Mouse (Mus musculus): Measurements from ENCODE around the gene Gm45717. TPM values are rescaled to one million over a fixed set of nuclear protein-coding genes. Genes with fewer than 3 reads are reported as not detected.

Gene Gm45717
- polyA plus RNA-seq, 1 experiment from 2014 or later: not detected

DNA sequence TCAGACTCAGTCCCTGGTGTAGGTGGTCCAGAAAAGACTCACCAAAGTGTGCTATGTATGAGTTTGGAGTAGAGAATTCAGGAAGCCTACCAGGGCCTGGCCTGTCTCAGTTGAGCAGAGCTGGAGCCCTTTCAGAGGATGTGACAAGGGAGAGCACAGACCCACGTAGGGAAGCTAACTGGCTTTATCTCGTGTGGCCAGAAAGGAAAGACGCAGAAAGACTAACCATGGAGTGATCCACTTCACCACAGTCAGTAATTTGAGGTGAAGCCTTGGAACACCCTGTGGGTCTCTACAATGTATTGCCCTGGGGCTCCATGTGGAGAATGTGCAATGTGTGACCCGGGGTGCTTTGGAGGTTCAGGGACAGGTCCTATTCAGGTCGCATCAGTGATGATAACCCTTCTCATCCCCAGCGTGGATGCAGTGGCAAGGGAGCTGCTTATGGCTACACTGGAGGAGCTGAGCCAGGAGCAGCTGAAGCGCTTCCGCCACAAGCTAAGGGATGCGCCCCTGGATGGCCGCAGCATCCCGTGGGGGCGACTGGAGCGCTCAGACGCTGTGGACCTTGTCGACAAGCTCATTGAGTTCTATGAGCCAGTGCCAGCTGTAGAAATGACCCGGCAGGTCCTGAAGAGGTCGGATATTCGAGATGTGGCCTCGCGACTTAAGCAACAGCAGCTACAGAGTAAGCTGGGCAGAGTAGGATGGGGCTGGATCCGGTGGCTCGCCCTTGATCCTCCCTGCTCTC, 34.3 kb downstream of the Gm45717 start:
- Histone ChIP-seq H3K9ac (ENCODE audit: low read depth, low read length) (no peak overlapping the region), H3K27me3 (ENCODE audit: control insufficient read depth, insufficient read depth, low read length) (peaks cover 51% of the 10 kb centered on the region), H3K9me3 (ENCODE audit: control insufficient read depth, low read length) (no peaks in the 10 kb centered on the region), H3K4me2 (replicated peaks; ENCODE audit: low read depth, low read length) (no peak overlapping the region; the same call in 1 of the 2 replicates), H3K4me3 (ENCODE audit: low read length) (peak overlapping the region; percentile 35), H3K36me3 (ENCODE audit: control insufficient read depth, insufficient read depth, low read length) (no peaks in the 10 kb centered on the region), H3K27ac (ENCODE audit: low read depth, low read length) (no peak overlapping the region), H3K4me1 (ENCODE audit: control insufficient read depth, insufficient read depth, low read length) (peaks cover 10% of the 10 kb centered on the region)
- 0 out of 2 replicates have a peak, but pooled peaks have one; percentile 30 for ATAC-seq (ENCODE audit: low FRiP score, low TSS enrichment)
- WGBS: 22% methylated on average over 22 of the region's 22 CpGs

DNA sequence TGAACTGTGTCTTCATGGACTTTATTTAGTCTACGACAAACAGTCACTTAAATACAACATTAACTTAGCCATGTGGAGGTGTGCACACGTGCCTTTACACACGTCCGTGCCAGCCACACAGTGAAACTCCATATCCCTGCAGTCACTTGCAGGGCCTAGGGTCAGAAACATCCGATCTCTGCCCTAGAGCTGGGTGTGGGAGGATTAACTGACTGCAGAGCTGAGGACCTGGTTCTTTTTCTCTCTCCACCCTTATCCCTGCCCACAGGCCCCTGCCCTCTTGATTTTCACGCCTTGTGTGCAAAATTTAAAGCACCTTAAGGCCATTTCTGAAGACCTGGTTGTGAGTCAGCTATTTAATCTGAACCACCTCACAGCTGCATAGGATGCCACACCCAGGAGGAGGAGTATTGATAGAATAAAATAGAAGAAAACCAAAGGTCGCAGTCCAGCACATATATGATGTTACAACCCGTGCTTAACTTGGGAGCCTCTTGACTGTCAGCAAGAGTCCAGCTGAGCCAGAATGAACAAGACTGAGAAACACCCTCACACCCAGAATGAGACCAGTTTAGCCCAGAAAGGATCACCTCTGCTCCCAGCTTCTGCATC, 35.2 kb downstream of the Gm45717 start, which contains the start of gene Nlrp6:
Gene Nlrp6 (plus strand): TSS at position 485 of the 612 bp plus-strand sequence.
- no peaks in the 10 kb centered on the region for H3K9me3 ChIP-seq (ENCODE audit: control insufficient read depth, low read length)
- ATAC-seq (ENCODE audit: low FRiP score, low TSS enrichment): no peak
- WGBS: 54% methylated on average over 8 of the region's 8 CpGs
- H3K4me2 ChIP-seq (replicated peaks; ENCODE audit: low read depth, low read length): no peak within 1 kb of the TSS
- no peak within 1 kb of the TSS for H3K9ac ChIP-seq (ENCODE audit: low read depth, low read length)
- H3K36me3 ChIP-seq (ENCODE audit: control insufficient read depth, insufficient read depth, low read length): no peaks in the 10 kb centered on the region
- H3K4me1 ChIP-seq (ENCODE audit: control insufficient read depth, insufficient read depth, low read length): peaks cover 10% of the 10 kb centered on the region
- H3K4me3 ChIP-seq (ENCODE audit: low read length): peak within 1 kb of the TSS; percentile 35; the same call in 1 of the 2 replicates
- H3K27me3 ChIP-seq (ENCODE audit: control insufficient read depth, insufficient read depth, low read length): peaks cover 51% of the 10 kb centered on the region
- H3K27ac ChIP-seq (ENCODE audit: low read depth, low read length): no peak within 1 kb of the TSS

DNA sequence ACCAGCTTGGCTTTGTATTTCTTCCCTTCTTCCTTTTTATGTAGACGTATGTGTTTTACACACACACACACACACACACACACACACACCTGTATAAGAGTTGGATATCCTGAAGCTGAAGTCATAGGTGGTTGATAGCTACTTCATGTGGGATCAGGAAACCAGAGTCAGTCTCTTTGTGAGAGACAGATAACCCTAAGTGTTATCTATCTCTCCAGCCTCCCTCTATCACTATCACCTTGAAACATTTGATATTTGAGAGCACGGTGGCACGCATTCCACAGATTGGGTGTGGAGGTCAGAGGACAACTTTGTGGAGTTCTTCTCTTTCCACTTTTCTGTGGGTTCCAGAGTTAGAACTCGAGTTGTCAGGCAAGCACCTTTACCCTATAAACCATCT, 35.8 kb downstream of the Gm45717 start:
- H3K36me3 ChIP-seq (ENCODE audit: control insufficient read depth, insufficient read depth, low read length): no peaks in the 10 kb centered on the region
- H3K9me3 ChIP-seq (ENCODE audit: control insufficient read depth, low read length): no peaks in the 10 kb centered on the region
- H3K27me3 ChIP-seq (ENCODE audit: control insufficient read depth, insufficient read depth, low read length): peaks cover 49% of the 10 kb centered on the region
- no peak overlapping the region for H3K27ac ChIP-seq (ENCODE audit: low read depth, low read length)
- ATAC-seq (ENCODE audit: low FRiP score, low TSS enrichment): no peak
- no peak overlapping the region for H3K9ac ChIP-seq (ENCODE audit: low read depth, low read length)
- no peak overlapping the region for H3K4me3 ChIP-seq (ENCODE audit: low read length)
- peaks cover 10% of the 10 kb centered on the region for H3K4me1 ChIP-seq (ENCODE audit: control insufficient read depth, insufficient read depth, low read length)
- 52% methylated on average over 4 of the region's 4 CpGs for WGBS
- H3K4me2 ChIP-seq (replicated peaks; ENCODE audit: low read depth, low read length): no peak overlapping the region

DNA sequence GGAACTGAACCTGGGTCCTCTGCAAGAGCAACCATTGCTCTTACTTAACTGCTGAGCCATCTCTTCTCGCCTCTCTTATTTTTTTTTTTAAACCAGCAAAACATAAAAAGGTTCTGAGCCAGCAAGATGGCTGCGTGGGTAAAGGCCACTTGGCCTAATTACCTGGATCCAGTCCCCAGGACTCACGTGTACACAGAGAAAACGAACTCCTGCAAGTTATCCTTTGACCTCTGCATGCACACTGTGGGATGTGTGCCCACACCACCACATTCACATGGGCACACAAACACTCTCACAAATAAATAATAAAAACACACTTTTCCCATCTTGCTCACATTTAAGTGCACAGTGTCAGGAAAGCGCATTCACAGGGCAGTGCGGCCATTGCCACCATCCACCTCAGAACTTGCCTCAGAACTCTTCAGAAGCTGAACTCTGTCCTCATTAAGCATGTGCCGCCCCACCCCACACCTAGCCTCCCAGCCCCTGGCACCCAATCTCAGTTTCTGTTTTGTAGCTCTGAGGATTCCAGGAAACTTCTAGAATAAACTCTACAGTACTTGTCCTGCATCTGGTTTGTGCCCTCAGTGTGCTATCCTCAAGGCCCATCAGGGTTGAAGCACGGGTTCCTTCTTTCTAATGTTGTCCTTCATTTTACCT, 41.6 kb downstream of the Gm45717 start:
- no peak overlapping the region for H3K9ac ChIP-seq (ENCODE audit: low read depth, low read length)
- no peaks in the 10 kb centered on the region for H3K36me3 ChIP-seq (ENCODE audit: control insufficient read depth, insufficient read depth, low read length)
- peaks cover 4% of the 10 kb centered on the region; the same call in 1 of the 2 replicates for H3K27me3 ChIP-seq (ENCODE audit: control insufficient read depth, insufficient read depth, low read length)
- no peak overlapping the region for H3K27ac ChIP-seq (ENCODE audit: low read depth, low read length)
- no peak overlapping the region for H3K4me3 ChIP-seq (ENCODE audit: low read length)
- 82% methylated on average over 8 of the region's 8 CpGs for WGBS
- no peak for ATAC-seq (ENCODE audit: low FRiP score, low TSS enrichment)
- no peak overlapping the region for H3K4me2 ChIP-seq (replicated peaks; ENCODE audit: low read depth, low read length)
- no peaks in the 10 kb centered on the region for H3K4me1 ChIP-seq (ENCODE audit: control insufficient read depth, insufficient read depth, low read length)
- no peaks in the 10 kb centered on the region for H3K9me3 ChIP-seq (ENCODE audit: control insufficient read depth, low read length)

DNA sequence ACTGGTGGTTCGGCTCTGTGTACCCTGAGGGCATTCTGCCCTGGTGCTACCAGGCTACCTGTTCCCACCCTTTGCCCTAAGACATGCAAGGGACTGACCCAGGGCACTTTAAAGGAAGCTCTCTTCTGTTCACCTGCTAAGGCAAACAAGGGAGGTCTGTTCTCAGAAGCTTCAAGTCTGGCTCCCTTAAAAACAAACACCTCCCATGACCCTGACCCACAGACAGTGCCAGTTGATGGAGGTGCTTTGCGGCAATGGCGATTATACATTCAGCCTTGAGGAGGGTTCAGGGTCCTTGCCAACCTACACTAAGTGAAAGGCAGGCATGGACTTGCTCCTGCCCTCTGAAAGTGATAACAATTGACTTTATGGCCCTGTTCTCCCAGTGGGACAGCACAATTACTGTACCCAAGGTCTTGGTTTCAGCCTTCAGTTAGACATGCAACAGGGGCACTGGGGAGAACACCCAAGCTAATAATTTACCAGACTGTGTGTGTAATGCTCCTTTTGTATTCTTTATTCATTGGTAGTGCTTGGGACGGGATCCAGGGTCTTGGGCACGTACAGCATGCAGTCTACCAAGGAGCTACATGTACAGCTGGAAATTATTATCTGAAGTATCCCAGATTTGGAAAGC, 42.8 kb downstream of the Gm45717 start:
- H3K27ac ChIP-seq (ENCODE audit: low read depth, low read length): no peak overlapping the region

DNA sequence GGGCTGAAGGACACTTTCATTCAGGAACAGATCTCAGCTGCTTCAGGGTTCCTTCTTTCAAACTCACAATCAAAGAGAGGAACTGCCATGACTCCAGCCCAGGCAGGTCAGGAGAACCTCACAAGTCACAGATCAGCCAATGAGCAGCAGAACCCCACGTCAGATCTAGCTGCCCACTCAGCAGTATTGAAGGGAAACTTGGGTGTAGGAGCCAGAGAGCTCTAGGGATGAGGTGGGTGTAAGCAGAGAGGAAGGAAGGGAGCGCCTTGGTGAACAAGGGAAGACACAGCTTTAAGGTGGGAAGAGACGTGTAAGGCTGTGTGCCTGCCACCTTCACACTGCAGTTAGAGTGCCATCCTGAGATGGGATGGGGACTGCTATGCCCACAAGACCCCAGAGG, 43.4 kb downstream of the Gm45717 start:
- Histone ChIP-seq H3K9me3 (ENCODE audit: control insufficient read depth, low read length) (no peaks in the 10 kb centered on the region), H3K27me3 (ENCODE audit: control insufficient read depth, insufficient read depth, low read length) (no peaks in the 10 kb centered on the region), H3K4me3 (ENCODE audit: low read length) (no peak overlapping the region), H3K4me2 (replicated peaks; ENCODE audit: low read depth, low read length) (no peak overlapping the region), H3K36me3 (ENCODE audit: control insufficient read depth, insufficient read depth, low read length) (no peaks in the 10 kb centered on the region), H3K9ac (ENCODE audit: low read depth, low read length) (no peak overlapping the region), H3K27ac (ENCODE audit: low read depth, low read length) (no peak overlapping the region), H3K4me1 (ENCODE audit: control insufficient read depth, insufficient read depth, low read length) (no peaks in the 10 kb centered on the region)
- WGBS: 65% methylated on average over 3 of the region's 3 CpGs
- ATAC-seq (ENCODE audit: low FRiP score, low TSS enrichment): no peak

More for the DNA sequence above, 42.8 kb downstream of the Gm45717 start:
- Histone ChIP-seq H3K36me3 (ENCODE audit: control insufficient read depth, insufficient read depth, low read length) (no peaks in the 10 kb centered on the region), H3K9me3 (ENCODE audit: control insufficient read depth, low read length) (no peaks in the 10 kb centered on the region), H3K27me3 (ENCODE audit: control insufficient read depth, insufficient read depth, low read length) (peaks cover under 1% of the 10 kb centered on the region; the same call in 1 of the 2 replicates), H3K9ac (ENCODE audit: low read depth, low read length) (no peak overlapping the region), H3K4me3 (ENCODE audit: low read length) (no peak overlapping the region), H3K4me1 (ENCODE audit: control insufficient read depth, insufficient read depth, low read length) (no peaks in the 10 kb centered on the region), H3K4me2 (replicated peaks; ENCODE audit: low read depth, low read length) (no peak overlapping the region)
- ATAC-seq (ENCODE audit: low FRiP score, low TSS enrichment): no peak
- WGBS: 76% methylated on average over 5 of the region's 5 CpGs

DNA sequence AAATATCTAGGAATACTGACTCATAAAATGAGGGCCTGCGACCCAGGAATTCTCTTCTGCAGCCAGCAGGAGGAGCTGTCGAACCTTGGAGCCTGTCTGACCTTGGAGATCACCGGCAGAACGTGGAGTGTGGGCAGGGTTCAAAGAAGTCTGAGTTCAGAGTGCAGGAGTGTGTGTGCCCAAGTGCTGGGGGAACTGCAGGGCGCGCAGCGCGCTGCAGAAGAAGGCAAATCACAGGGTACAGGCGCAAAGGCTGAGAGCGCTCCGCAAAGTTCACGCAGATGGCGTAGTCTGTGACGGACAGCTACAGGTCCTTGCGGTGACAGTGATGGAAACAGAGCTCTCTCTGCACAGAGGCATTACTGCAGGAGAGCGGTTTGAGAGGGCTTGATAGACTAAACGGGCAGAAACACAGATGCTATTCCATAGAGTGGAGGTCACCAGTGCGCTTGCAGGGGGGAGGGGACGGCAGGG, 47.1 kb downstream of the Gm45717 start:
- Histone ChIP-seq H3K27ac (ENCODE audit: low read depth, low read length) (no peak overlapping the region), H3K9me3 (ENCODE audit: control insufficient read depth, low read length) (no peaks in the 10 kb centered on the region), H3K27me3 (ENCODE audit: control insufficient read depth, insufficient read depth, low read length) (no peaks in the 10 kb centered on the region), H3K9ac (ENCODE audit: low read depth, low read length) (peak overlapping the region; percentile 32; the same call in 1 of the 2 replicates), H3K4me2 (replicated peaks; ENCODE audit: low read depth, low read length) (peak overlapping the region; percentile 70), H3K4me1 (ENCODE audit: control insufficient read depth, insufficient read depth, low read length) (no peaks in the 10 kb centered on the region), H3K36me3 (ENCODE audit: control insufficient read depth, insufficient read depth, low read length) (no peaks in the 10 kb centered on the region), H3K4me3 (ENCODE audit: low read length) (peak overlapping the region; percentile 39)
- peak; percentile 82 for ATAC-seq (ENCODE audit: low FRiP score, low TSS enrichment)
- WGBS: 2% methylated on average over 19 of the region's 19 CpGs

DNA sequence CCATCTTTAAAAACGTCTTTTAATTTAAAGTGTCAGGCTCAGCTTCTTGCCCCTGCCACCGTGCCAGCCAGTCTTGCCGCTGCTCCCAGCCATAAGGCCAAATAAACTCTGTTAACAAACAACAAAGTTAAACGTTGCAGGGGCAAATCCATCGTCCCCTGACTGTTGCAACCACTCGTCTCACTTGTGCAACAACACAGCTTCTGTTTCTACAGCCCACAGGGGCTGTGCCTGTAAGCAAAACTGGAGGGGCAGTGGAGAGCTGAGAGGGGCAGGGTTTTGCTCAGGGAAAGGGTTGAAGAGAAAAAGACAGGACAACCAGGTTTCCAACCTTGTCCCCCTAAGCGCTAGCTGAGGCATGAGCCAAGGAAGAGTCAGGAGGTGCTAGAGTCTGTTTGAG, 47.6 kb downstream of the Gm45717 start:
- no peaks in the 10 kb centered on the region for H3K27me3 ChIP-seq (ENCODE audit: control insufficient read depth, insufficient read depth, low read length)
- H3K9ac ChIP-seq (ENCODE audit: low read depth, low read length): no peak overlapping the region
- no peak overlapping the region for H3K4me3 ChIP-seq (ENCODE audit: low read length)
- no peak overlapping the region; the same call in 1 of the 2 replicates for H3K4me2 ChIP-seq (replicated peaks; ENCODE audit: low read depth, low read length)
- no peaks in the 10 kb centered on the region for H3K36me3 ChIP-seq (ENCODE audit: control insufficient read depth, insufficient read depth, low read length)
- 53% methylated on average over 7 of the region's 7 CpGs for WGBS
- no peaks in the 10 kb centered on the region for H3K4me1 ChIP-seq (ENCODE audit: control insufficient read depth, insufficient read depth, low read length)
- ATAC-seq (ENCODE audit: low FRiP score, low TSS enrichment): 0 out of 2 replicates have a peak, but pooled peaks have one; percentile 6
- H3K9me3 ChIP-seq (ENCODE audit: control insufficient read depth, low read length): no peaks in the 10 kb centered on the region
- H3K27ac ChIP-seq (ENCODE audit: low read depth, low read length): no peak overlapping the region
